13 mouse cellular contexts compared by ENCODE assay signal in the genomic region with DNA sequence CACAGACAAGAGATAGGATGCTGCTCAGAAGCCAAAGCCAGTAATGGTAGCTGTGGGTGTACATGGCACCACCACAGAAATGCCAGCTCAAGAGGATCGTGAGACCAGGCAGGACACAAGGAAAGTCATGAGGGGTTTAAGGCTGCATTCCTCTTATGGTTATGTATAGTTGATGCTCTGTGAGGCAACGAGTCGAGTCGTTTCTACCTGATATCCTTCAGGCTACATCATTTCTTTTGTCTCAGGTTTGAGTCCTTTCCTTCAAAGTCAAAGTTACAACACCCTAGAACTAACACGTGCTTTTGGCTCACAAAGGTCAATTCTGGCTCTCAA.
DNase-seq lines count a peak whose midpoint lies in the region; ATAC-seq lines count a peak whose summit lies in the region.
"Had no signal": no experiment of that assay in that cellular context is flagged by ENCODE, and none has a peak within 500 bp of the region (broad histone marks: within the 10 kb centered on the region; RNA-seq: fewer than 3 reads in every experiment).

No protein-coding gene starts in this region.

- H3K9ac ChIP-seq in intestine, embryonic 16.5 days (ENCODE audit: low read depth, low read length), result no peak overlapping the region
- no peak overlapping the region for H3K9ac ChIP-seq in intestine, embryonic 15.5 days
- no peak overlapping the region for H3K9ac ChIP-seq in embryonic facial prominence, embryonic 15.5 days
- H3K9ac ChIP-seq in hindbrain, embryonic 13.5 days, result no peak overlapping the region; the same call in 1 of the 2 replicates
- H3K9ac ChIP-seq in midbrain, embryonic 13.5 days (replicated peaks), result peak overlapping the region; percentile 34
- H3K9ac ChIP-seq: heart, embryonic 15.5 days; kidney, embryonic 15.5 days; liver, embryonic 13.5 days had no signal

- no peak overlapping the region for H3K4me2 ChIP-seq in intestine, embryonic 16.5 days (ENCODE audit: low read depth, low read length)
- H3K4me2 ChIP-seq in intestine, embryonic 15.5 days (replicated peaks), result no peak overlapping the region
- H3K4me2 ChIP-seq in embryonic facial prominence, embryonic 15.5 days (replicated peaks), result no peak overlapping the region
- no peak overlapping the region for H3K4me2 ChIP-seq in hindbrain, embryonic 13.5 days
- H3K4me2 ChIP-seq in midbrain, embryonic 13.5 days (replicated peaks), result peak overlapping the region; percentile 47
- H3K4me2 ChIP-seq: liver, embryonic 13.5 days had no signal

- intact Hi-C loops in gastrocnemius, postnatal 14 days (cut with DNase I; ENCODE audit: low total_unique reads), result no loop called here

- H3K4me1 ChIP-seq in intestine, embryonic 16.5 days (ENCODE audit: control insufficient read depth, insufficient read depth, low read length), result peaks cover 8% of the 10 kb centered on the region
- H3K4me1 ChIP-seq in intestine, embryonic 15.5 days (replicated peaks), result peaks cover 4% of the 10 kb centered on the region; the same call in 1 of the 2 replicates
- peaks cover 34% of the 10 kb centered on the region for H3K4me1 ChIP-seq in embryonic facial prominence, embryonic 15.5 days
- H3K4me1 ChIP-seq in hindbrain, embryonic 13.5 days (replicated peaks), result peaks cover 23% of the 10 kb centered on the region
- H3K4me1 ChIP-seq in midbrain, embryonic 13.5 days (replicated peaks), result peaks cover 30% of the 10 kb centered on the region

- 88% methylated on average over 5 of the region's 5 CpGs for WGBS in intestine, embryonic 16.5 days
- 91% methylated on average over 5 of the region's 5 CpGs for WGBS in intestine, embryonic 15.5 days
- 45% methylated on average over 5 of the region's 5 CpGs for WGBS in embryonic facial prominence, embryonic 15.5 days
- 87% methylated on average over 5 of the region's 5 CpGs for WGBS in hindbrain, embryonic 13.5 days
- 62% methylated on average over 5 of the region's 5 CpGs for WGBS in midbrain, embryonic 13.5 days

- no peaks in the 10 kb centered on the region for H3K27me3 ChIP-seq in intestine, embryonic 16.5 days (replicated peaks; ENCODE audit: control insufficient read depth, insufficient read depth, low read length)
- no peaks in the 10 kb centered on the region for H3K27me3 ChIP-seq in intestine, embryonic 15.5 days (replicated peaks)
- no peaks in the 10 kb centered on the region for H3K27me3 ChIP-seq in embryonic facial prominence, embryonic 15.5 days
- H3K27me3 ChIP-seq in hindbrain, embryonic 13.5 days, result no peaks in the 10 kb centered on the region
- H3K27me3 ChIP-seq in midbrain, embryonic 13.5 days, result no peaks in the 10 kb centered on the region
- H3K27me3 ChIP-seq: heart, embryonic 15.5 days; kidney, embryonic 15.5 days; liver, embryonic 13.5 days had no signal

- H3K4me3 ChIP-seq in intestine, embryonic 16.5 days (ENCODE audit: low read length), result no peak overlapping the region
- no peak overlapping the region for H3K4me3 ChIP-seq in intestine, embryonic 15.5 days (replicated peaks)
- no peak overlapping the region for H3K4me3 ChIP-seq in embryonic facial prominence, embryonic 15.5 days (replicated peaks)
- no peak overlapping the region for H3K4me3 ChIP-seq in hindbrain, embryonic 13.5 days
- peak overlapping the region; percentile 22 for H3K4me3 ChIP-seq in midbrain, embryonic 13.5 days (replicated peaks)
- H3K4me3 ChIP-seq: heart, embryonic 15.5 days; kidney, embryonic 15.5 days; liver, embryonic 13.5 days had no signal

- H3K9me3 ChIP-seq in intestine, embryonic 16.5 days (ENCODE audit: control insufficient read depth, low read length), result no peaks in the 10 kb centered on the region
- no peaks in the 10 kb centered on the region for H3K9me3 ChIP-seq in intestine, embryonic 15.5 days
- H3K9me3 ChIP-seq in embryonic facial prominence, embryonic 15.5 days (replicated peaks), result no peaks in the 10 kb centered on the region
- H3K9me3 ChIP-seq in hindbrain, embryonic 13.5 days, result no peaks in the 10 kb centered on the region
- H3K9me3 ChIP-seq in midbrain, embryonic 13.5 days, result no peaks in the 10 kb centered on the region
- H3K9me3 ChIP-seq: heart, embryonic 15.5 days; kidney, embryonic 15.5 days; liver, embryonic 13.5 days had no signal

- no peak for ATAC-seq in intestine, embryonic 16.5 days
- ATAC-seq in intestine, embryonic 15.5 days, result no peak
- ATAC-seq in embryonic facial prominence, embryonic 15.5 days (ENCODE audit: insufficient number of reproducible peaks, low FRiP score, low TSS enrichment, low read depth), result 0 out of 2 replicates have a peak, but pooled peaks have one; percentile 4
- no peak for ATAC-seq in hindbrain, embryonic 13.5 days (ENCODE audit: low FRiP score)
- ATAC-seq in midbrain, embryonic 13.5 days, result no peak

- no peaks in the 10 kb centered on the region for H3K36me3 ChIP-seq in intestine, embryonic 16.5 days (ENCODE audit: control insufficient read depth, insufficient read depth, low read length)
- H3K36me3 ChIP-seq in intestine, embryonic 15.5 days, result no peaks in the 10 kb centered on the region
- no peaks in the 10 kb centered on the region for H3K36me3 ChIP-seq in embryonic facial prominence, embryonic 15.5 days
- H3K36me3 ChIP-seq in hindbrain, embryonic 13.5 days, result no peaks in the 10 kb centered on the region
- H3K36me3 ChIP-seq in midbrain, embryonic 13.5 days, result no peaks in the 10 kb centered on the region
- H3K36me3 ChIP-seq: heart, embryonic 15.5 days; kidney, embryonic 15.5 days; liver, embryonic 13.5 days had no signal

- peak overlapping the region; percentile 15; the same call in 1 of the 2 replicates for H3K27ac ChIP-seq in intestine, embryonic 16.5 days (ENCODE audit: low read length)
- no peak overlapping the region for H3K27ac ChIP-seq in intestine, embryonic 15.5 days
- H3K27ac ChIP-seq in embryonic facial prominence, embryonic 15.5 days (replicated peaks), result peak overlapping the region; percentile 93
- peak overlapping the region; percentile 78; the same call in 1 of the 2 replicates for H3K27ac ChIP-seq in hindbrain, embryonic 13.5 days
- peak overlapping the region; percentile 92 for H3K27ac ChIP-seq in midbrain, embryonic 13.5 days
- H3K27ac ChIP-seq: heart, embryonic 15.5 days; liver, embryonic 13.5 days had no signal

- DNase-seq in gastrocnemius, postnatal 14 days, result no peak
- no peak for DNase-seq in spleen, adult 18-20 months
- DNase-seq in frontal cortex, postnatal 10 days (ENCODE audit: low spot score in 2 of 2), result no peak
- DNase-seq: adrenal gland, adult 8-10 months; liver, embryonic 13.5 days; thymus, postnatal 14 days had no signal
